Mouse (Mus musculus) heart, postnatal 0 days (tissue): ENCODE results near the gene 4930469K13Rik. TPM values are rescaled to one million over a fixed set of nuclear protein-coding genes. Genes with fewer than 3 reads are reported as not detected.

Experiments used
- ATAC-seq: fragments of 200-750 bp; cut with Nextera tagmentation; 2 replicates; pipeline ENCODE4 v1.8.0; 2017; ENCODE audit warnings: low read depth, moderate number of reproducible peaks, moderate library complexity; ENCODE audit not compliant: insufficient read depth
- DNase-seq: peaks from one replicate; pipeline ENCODE4 v3.0.0-alpha.2; 2016; ENCODE audit warnings: low spot score
- H3K27ac ChIP-seq: fragments of 300-500 bp; sonication (generic); 2 replicates; pipeline ENCODE4 v1.5.1; 2014; ENCODE audit warnings: low read depth, mild to moderate bottlenecking
- H3K27me3 ChIP-seq: fragments of 300-500 bp; sonication (generic); 2 replicates; pipeline ENCODE4 v1.6.1; 2014; ENCODE audit warnings: low read length, mixed read lengths; ENCODE audit not compliant: control insufficient read depth, insufficient read depth
- H3K36me3 ChIP-seq: fragments of 300-500 bp; sonication (generic); replicated peaks from 2 replicates; pipeline ENCODE4 v1.6.1; 2014; ENCODE audit warnings: low read length, mixed read lengths; ENCODE audit not compliant: control insufficient read depth, insufficient read depth
- H3K4me1 ChIP-seq: fragments of 300-500 bp; sonication (generic); 2 replicates; pipeline ENCODE4 v1.6.1; 2014; ENCODE audit warnings: antibody characterized with exemption; ENCODE audit not compliant: control insufficient read depth, insufficient read depth
- H3K4me2 ChIP-seq: fragments of 300-500 bp; sonication (generic); 2 replicates; pipeline ENCODE4 v1.6.1; 2014; ENCODE audit warnings: low read depth, mild to moderate bottlenecking, low read length, moderate library complexity
- H3K4me3 ChIP-seq: fragments of 300-500 bp; sonication (generic); 2 replicates; pipeline ENCODE4 v1.5.1; 2014; ENCODE audit warnings: low read depth, low read length
- H3K9ac ChIP-seq: fragments of 300-500 bp; sonication (generic); replicated peaks from 2 replicates; pipeline ENCODE4 v1.6.1; 2014; ENCODE audit warnings: low read depth, low read length, mixed read lengths
- H3K9me3 ChIP-seq: fragments of 300-500 bp; sonication (generic); replicated peaks from 2 replicates; pipeline ENCODE4 v1.6.1; 2016; ENCODE audit warnings: low read length; ENCODE audit not compliant: control insufficient read depth
- CTCF ChIP-seq: IDR thresholded peaks from 2 replicates; pipeline ENCODE4 v1.5.1; 2016; ENCODE audit warnings: antibody characterized with exemption, control low read depth, low read depth
- EP300 ChIP-seq: IDR thresholded peaks from 2 replicates; pipeline ENCODE4 v1.6.1; 2016; ENCODE audit warnings: antibody characterized with exemption, low read depth
- WGBS: fragments of 180-500 bp; shearing (Covaris S2); extraction: QIAGEN DNeasy Blood & Tissue Kit; methylation state at CpG from one replicate; pipeline ENCODE4 v1.1.7; 2014; 5-methylcytosine and 5-hydroxymethylcytosine counted together
- polyA plus RNA-seq: library from polyadenylated mRNA; unstranded; fragments of >200 nt; fragmentation: Nextera tagmentation; extraction: Ambion mirVana; gene quantifications from 2 replicates; pipeline ENCODE4 v1.2.1, GENCODE M21; 2015
- total RNA-seq: library from RNA; depleted of rRNA; stranded (reverse); fragments of >200 nt; gene quantifications from 2 replicates; pipeline ENCODE4 v1.2.3, GENCODE M21; 2014; ENCODE audit warnings: low replicate concordance

Gene 4930469K13Rik
- total and polyA plus RNA-seq, 2 experiments from 2014 or later: not detected

- ATAC-seq: no peak
- peak; percentile 17 for DNase-seq
- no peaks in the 10 kb centered on the region for H3K36me3 ChIP-seq
- H3K4me3 ChIP-seq: no peak overlapping the region
- TF ChIP-seq EP300 (no peak), CTCF (no peak)
- H3K27me3 ChIP-seq: no peaks in the 10 kb centered on the region
- WGBS: 60% methylated on average over 4 of the region's 4 CpGs
- no peaks in the 10 kb centered on the region for H3K9me3 ChIP-seq
- no peak overlapping the region for H3K4me2 ChIP-seq
- no peak overlapping the region for H3K27ac ChIP-seq
- no peaks in the 10 kb centered on the region for H3K4me1 ChIP-seq
- no peak overlapping the region for H3K9ac ChIP-seq
Observed at GRCm38 (mm10) chr11:34112781-34113380, 14.5 kb upstream of the 4930469K13Rik start.

GRCm38 (mm10) chr11:34111940-34112339, 13.6 kb upstream of the 4930469K13Rik start:
- Histone ChIP-seq H3K9ac (no peak overlapping the region), H3K27ac (no peak overlapping the region), H3K27me3 (no peaks in the 10 kb centered on the region), H3K4me3 (no peak overlapping the region), H3K4me2 (no peak overlapping the region), H3K36me3 (no peaks in the 10 kb centered on the region), H3K4me1 (no peaks in the 10 kb centered on the region), H3K9me3 (no peaks in the 10 kb centered on the region)
- ATAC-seq (no peak), DNase-seq (no peak)
- 58% methylated on average over 7 of the region's 7 CpGs for WGBS
- TF ChIP-seq EP300 (no peak), CTCF (no peak)

- DNase-seq: no peak
- Histone ChIP-seq H3K27ac (no peak overlapping the region), H3K4me2 (no peak overlapping the region), H3K4me3 (no peak overlapping the region), H3K27me3 (no peaks in the 10 kb centered on the region), H3K36me3 (no peaks in the 10 kb centered on the region), H3K9me3 (no peaks in the 10 kb centered on the region), H3K4me1 (no peaks in the 10 kb centered on the region), H3K9ac (no peak overlapping the region)
- no peak for ATAC-seq
- no peak for TF ChIP-seq EP300
- no peak for TF ChIP-seq CTCF
- WGBS: 86% methylated on average over 1 of the region's 1 CpGs
Observed at GRCm38 (mm10) chr11:34109260-34109659, 10.9 kb upstream of the 4930469K13Rik start.

GRCm38 (mm10) chr11:34104919-34105318, 6.6 kb upstream of the 4930469K13Rik start:
- DNase-seq: no peak

DNA sequence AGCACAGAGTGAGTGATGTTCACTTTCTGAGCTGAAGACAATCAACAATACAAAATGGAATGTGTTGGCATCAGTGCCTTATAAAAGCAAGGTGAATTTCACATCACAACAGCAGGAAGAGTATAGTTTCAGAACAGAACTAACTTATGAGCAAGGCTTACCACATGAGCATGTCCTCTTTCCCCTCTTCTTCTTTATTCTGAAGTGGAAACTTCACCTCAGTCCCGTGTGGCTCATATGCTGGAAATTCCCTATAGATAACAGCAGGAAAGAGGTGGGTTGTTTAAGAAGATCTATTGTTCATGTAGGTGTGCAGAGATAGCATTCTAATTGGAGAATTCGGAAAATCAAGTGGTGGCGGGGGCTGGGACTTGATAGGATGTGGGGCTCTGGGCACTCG, 3.5 kb upstream of the 4930469K13Rik start:
- H3K36me3 ChIP-seq: no peaks in the 10 kb centered on the region
- H3K4me3 ChIP-seq: no peak overlapping the region
- H3K4me2 ChIP-seq: no peak overlapping the region
- H3K4me1 ChIP-seq: no peaks in the 10 kb centered on the region
- DNase-seq (no peak), ATAC-seq (no peak)
- no peak overlapping the region for H3K27ac ChIP-seq
- H3K9me3 ChIP-seq: no peaks in the 10 kb centered on the region
- H3K27me3 ChIP-seq: no peaks in the 10 kb centered on the region
- TF ChIP-seq CTCF (no peak), EP300 (no peak)
- 53% methylated on average over 4 of the region's 4 CpGs for WGBS
- no peak overlapping the region for H3K9ac ChIP-seq

More at GRCm38 (mm10) chr11:34104919-34105318, 6.6 kb upstream of the 4930469K13Rik start:
- Histone ChIP-seq H3K9ac (no peak overlapping the region), H3K9me3 (no peaks in the 10 kb centered on the region), H3K4me2 (no peak overlapping the region), H3K4me1 (no peaks in the 10 kb centered on the region), H3K36me3 (no peaks in the 10 kb centered on the region), H3K27me3 (no peaks in the 10 kb centered on the region), H3K27ac (no peak overlapping the region), H3K4me3 (no peak overlapping the region)
- 45% methylated on average over 1 of the region's 1 CpGs for whole genome bisulfite sequencing
- ATAC-seq: no peak
- TF ChIP-seq CTCF (no peak), EP300 (no peak)

DNA sequence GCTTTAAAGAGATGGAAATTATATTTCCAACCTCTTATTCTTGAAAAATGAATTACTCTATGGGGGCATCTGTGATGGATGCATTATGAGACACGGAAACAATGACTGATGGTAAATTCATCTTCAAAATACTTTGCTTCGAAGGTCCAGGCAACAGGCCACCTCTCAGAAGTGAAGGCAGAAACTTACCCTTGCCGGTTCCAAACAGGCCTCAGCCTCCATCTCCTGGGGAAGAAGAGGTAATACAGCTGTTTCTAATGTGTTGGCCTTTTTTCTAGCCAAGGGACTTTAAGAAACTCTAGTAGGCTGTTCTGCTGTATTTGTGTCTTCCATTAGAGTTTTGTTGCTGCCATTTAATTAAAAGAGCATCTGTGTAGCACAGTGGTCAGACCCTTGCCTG, 11.3 kb downstream of the 4930469K13Rik start:
- H3K27me3 ChIP-seq: no peaks in the 10 kb centered on the region
- no peaks in the 10 kb centered on the region for H3K4me1 ChIP-seq
- no peaks in the 10 kb centered on the region for H3K36me3 ChIP-seq
- no peak overlapping the region for H3K9ac ChIP-seq
- DNase-seq (no peak), ATAC-seq (no peak)
- no peak for TF ChIP-seq EP300
- TF ChIP-seq CTCF: peak; percentile 24; the same call in 1 of the 2 replicates
- H3K27ac ChIP-seq: no peak overlapping the region
- WGBS: 67% methylated on average over 3 of the region's 3 CpGs
- no peak overlapping the region for H3K4me3 ChIP-seq
- H3K9me3 ChIP-seq: no peaks in the 10 kb centered on the region
- H3K4me2 ChIP-seq: no peak overlapping the region
